Mouse (Mus musculus): ENCODE data around the gene Tdrkh.
A peak's percentile ranks its signal among the peaks of the same experiment; 100 is the strongest.

Tdrkh gene

GRCm38 (mm10) chr3:94391001-94391400 lies 22.1 kb upstream of the Tdrkh start:
- no peak for DNase-seq

GRCm38 (mm10) chr3:94392128-94392527 lies 20.9 kb upstream of the Tdrkh start:
- no peak for DNase-seq

- no peak for DNase-seq
Measured at GRCm38 (mm10) chr3:94393049-94393448, 20.0 kb upstream of the Tdrkh start.

- no peak for DNase-seq
Measured at GRCm38 (mm10) chr3:94396336-94396735, 16.7 kb upstream of the Tdrkh start.

GRCm38 (mm10) chr3:94396851-94397250 lies 16.2 kb upstream of the Tdrkh start:
- DNase-seq: no peak

- DNase-seq: no peak
Measured at GRCm38 (mm10) chr3:94398217-94398616, 14.9 kb upstream of the Tdrkh start, which contains the start of gene Lingo4. Gene Lingo4, plus strand, starts transcription at chr3:94398517.

GRCm38 (mm10) chr3:94398943-94399481 lies 14.1 kb upstream of the Tdrkh start:
- DNase-seq: peak; percentile 22

- no peak for DNase-seq
Measured at GRCm38 (mm10) chr3:94399663-94400310, 13.3 kb upstream of the Tdrkh start.

GRCm38 (mm10) chr3:94402451-94402850 lies 10.6 kb upstream of the Tdrkh start:
- no peak for DNase-seq

GRCm38 (mm10) chr3:94404366-94405054 lies 8.6 kb upstream of the Tdrkh start:
- DNase-seq: peak; percentile 65

GRCm38 (mm10) chr3:94405561-94405960 lies 7.5 kb upstream of the Tdrkh start:
- peak; percentile 43 for DNase-seq

- DNase-seq: peak; percentile 14
Measured at GRCm38 (mm10) chr3:94412530-94412929, 543 bp upstream of the Tdrkh start.

GRCm38 (mm10) chr3:94430980-94431379 lies 17.9 kb downstream of the Tdrkh start:
- no peak for DNase-seq

- no peak for DNase-seq
Measured at GRCm38 (mm10) chr3:94434305-94434704, 21.2 kb downstream of the Tdrkh start.

- DNase-seq: no peak
Measured at GRCm38 (mm10) chr3:94436420-94436819, 23.3 kb downstream of the Tdrkh start.

- DNase-seq: peak; percentile 15
Measured at GRCm38 (mm10) chr3:94441182-94441581, 28.1 kb downstream of the Tdrkh start.

GRCm38 (mm10) chr3:94442951-94443596 lies 30.0 kb downstream of the Tdrkh start, which contains the start of gene Mrpl9:
Gene Mrpl9, plus strand, starts transcription at chr3:94443318.
- peak; percentile 95 for DNase-seq

GRCm38 (mm10) chr3:94443597-94443964 lies 30.5 kb downstream of the Tdrkh start, which contains the start of gene Oaz3:
Gene Oaz3, minus strand, starts transcription at chr3:94443915.
- DNase-seq: no peak

- no peak for DNase-seq
Measured at GRCm38 (mm10) chr3:94449377-94449776, 36.3 kb downstream of the Tdrkh start.

GRCm38 (mm10) chr3:94456529-94457000 lies 43.5 kb downstream of the Tdrkh start:
- DNase-seq: peak; percentile 90

- no peak for DNase-seq
Measured at GRCm38 (mm10) chr3:94457055-94457454, 44.0 kb downstream of the Tdrkh start.

- no peak for DNase-seq
Measured at GRCm38 (mm10) chr3:94459834-94460233, 46.8 kb downstream of the Tdrkh start.

- peak; percentile 57 for DNase-seq
Measured at GRCm38 (mm10) chr3:94463926-94464578, 51.0 kb downstream of the Tdrkh start.
